Mouse (Mus musculus) neural tube, embryonic 15.5 days (tissue): Measurements from ENCODE around the gene Itprid1. TPM values are rescaled to one million over a fixed set of nuclear protein-coding genes. Genes with fewer than 3 reads are reported as not detected.

Source experiments
- ATAC-seq: fragments of 200-750 bp; cut with Nextera tagmentation; 2 replicates; pipeline ENCODE4 v1.8.0; 2017; ENCODE audit warnings: mild to moderate bottlenecking, moderate TSS enrichment, moderate library complexity; ENCODE audit not compliant: low FRiP score
- H3K27ac ChIP-seq: fragments of 300-500 bp; sonication (generic); replicated peaks from 2 replicates; pipeline ENCODE4 v1.5.1; 2015; ENCODE audit warnings: mild to moderate bottlenecking, inconsistent platforms
- H3K27me3 ChIP-seq: fragments of 300-500 bp; sonication (generic); replicated peaks from 2 replicates; pipeline ENCODE4 v1.6.1; 2015; ENCODE audit warnings: inconsistent platforms
- H3K36me3 ChIP-seq: fragments of 300-500 bp; sonication (generic); 2 replicates; pipeline ENCODE4 v1.6.1; 2015; ENCODE audit warnings: inconsistent platforms
- H3K4me1 ChIP-seq: fragments of 300-500 bp; sonication (generic); 2 replicates; pipeline ENCODE4 v1.6.1; 2015; ENCODE audit warnings: inconsistent platforms
- H3K4me2 ChIP-seq: fragments of 300-500 bp; sonication (generic); 2 replicates; pipeline ENCODE4 v1.6.1; 2015; ENCODE audit warnings: inconsistent platforms, mild to moderate bottlenecking, moderate library complexity
- H3K4me3 ChIP-seq: fragments of 300-500 bp; sonication (generic); replicated peaks from 2 replicates; pipeline ENCODE4 v1.5.1; 2015; ENCODE audit warnings: mild to moderate bottlenecking, inconsistent platforms
- H3K9ac ChIP-seq: fragments of 300-500 bp; sonication (generic); replicated peaks from 2 replicates; pipeline ENCODE4 v1.6.1; 2015; ENCODE audit warnings: mild to moderate bottlenecking, inconsistent platforms
- H3K9me3 ChIP-seq: fragments of 300-500 bp; sonication (generic); replicated peaks from 2 replicates; pipeline ENCODE4 v1.6.1; 2016; ENCODE audit warnings: inconsistent platforms
- WGBS: fragments of 180-500 bp; shearing (Covaris S2); methylation state at CpG from one replicate; pipeline ENCODE4 v1.1.7; 2015; ENCODE audit warnings: mixed read lengths; 5-methylcytosine and 5-hydroxymethylcytosine counted together
- polyA plus RNA-seq: library from polyadenylated mRNA; unstranded; fragments of >200 nt; fragmentation: Nextera tagmentation; extraction: Ambion mirVana; gene quantifications from 2 replicates; pipeline ENCODE4 v1.2.1, GENCODE M21; 2015

Gene Itprid1
- polyA plus RNA-seq, 1 experiment from 2014 or later, result 0.09 TPM

GRCm38 (mm10) chr6:55902329-55902605 lies 65.6 kb downstream of the Itprid1 start:
- H3K9ac ChIP-seq, result no peak overlapping the region
- H3K4me3 ChIP-seq, result no peak overlapping the region
- no peak overlapping the region for H3K27ac ChIP-seq
- WGBS, result 48% methylated on average over 1 of the region's 1 CpGs
- ATAC-seq, result no peak
- no peaks in the 10 kb centered on the region for H3K36me3 ChIP-seq
- H3K4me2 ChIP-seq, result no peak overlapping the region
- H3K9me3 ChIP-seq, result no peaks in the 10 kb centered on the region
- no peaks in the 10 kb centered on the region for H3K4me1 ChIP-seq
- no peaks in the 10 kb centered on the region for H3K27me3 ChIP-seq

GRCm38 (mm10) chr6:55919206-55919605 lies 82.5 kb downstream of the Itprid1 start:
- Histone ChIP-seq H3K36me3 (no peaks in the 10 kb centered on the region), H3K4me3 (no peak overlapping the region), H3K27me3 (no peaks in the 10 kb centered on the region), H3K9me3 (no peaks in the 10 kb centered on the region), H3K9ac (no peak overlapping the region), H3K4me1 (peaks cover 8% of the 10 kb centered on the region; the same call in 1 of the 2 replicates), H3K4me2 (no peak overlapping the region), H3K27ac (peak overlapping the region; percentile 58)
- WGBS, result 86% methylated on average over 5 of the region's 5 CpGs
- no peak for ATAC-seq

GRCm38 (mm10) chr6:55920282-55920720 lies 83.6 kb downstream of the Itprid1 start:
- 14% methylated on average over 3 of the region's 3 CpGs for WGBS
- H3K27ac ChIP-seq, result peak overlapping the region; percentile 81
- H3K9ac ChIP-seq, result no peak overlapping the region
- H3K4me2 ChIP-seq, result peak overlapping the region; percentile 33
- H3K9me3 ChIP-seq, result no peaks in the 10 kb centered on the region
- no peaks in the 10 kb centered on the region for H3K27me3 ChIP-seq
- H3K4me3 ChIP-seq, result no peak overlapping the region
- peaks cover 8% of the 10 kb centered on the region; the same call in 1 of the 2 replicates for H3K4me1 ChIP-seq
- peak; percentile 91 for ATAC-seq
- no peaks in the 10 kb centered on the region for H3K36me3 ChIP-seq

GRCm38 (mm10) chr6:55920866-55921630 lies 84.4 kb downstream of the Itprid1 start:
- Histone ChIP-seq H3K27me3 (no peaks in the 10 kb centered on the region), H3K9me3 (no peaks in the 10 kb centered on the region), H3K4me1 (peaks cover 8% of the 10 kb centered on the region; the same call in 1 of the 2 replicates), H3K9ac (no peak overlapping the region), H3K36me3 (no peaks in the 10 kb centered on the region), H3K4me3 (no peak overlapping the region), H3K27ac (peak overlapping the region; percentile 81), H3K4me2 (peak overlapping the region; percentile 33)
- ATAC-seq, result peak; percentile 83
- WGBS, result 37% methylated on average over 4 of the region's 4 CpGs

GRCm38 (mm10) chr6:55944709-55945108 lies 108.0 kb downstream of the Itprid1 start:
- no peaks in the 10 kb centered on the region for H3K27me3 ChIP-seq
- no peaks in the 10 kb centered on the region for H3K9me3 ChIP-seq
- H3K36me3 ChIP-seq, result no peaks in the 10 kb centered on the region
- H3K9ac ChIP-seq, result no peak overlapping the region
- no peak overlapping the region for H3K4me2 ChIP-seq
- H3K4me3 ChIP-seq, result no peak overlapping the region
- H3K27ac ChIP-seq, result no peak overlapping the region
- ATAC-seq, result no peak
- 95% methylated on average over 1 of the region's 1 CpGs for WGBS
- H3K4me1 ChIP-seq, result no peaks in the 10 kb centered on the region

GRCm38 (mm10) chr6:55950345-55951110 lies 113.8 kb downstream of the Itprid1 start:
- 78% methylated on average over 8 of the region's 8 CpGs for WGBS
- Histone ChIP-seq H3K4me3 (no peak overlapping the region), H3K9ac (no peak overlapping the region), H3K9me3 (no peaks in the 10 kb centered on the region), H3K27me3 (no peaks in the 10 kb centered on the region), H3K27ac (no peak overlapping the region), H3K4me1 (no peaks in the 10 kb centered on the region), H3K4me2 (no peak overlapping the region), H3K36me3 (no peaks in the 10 kb centered on the region)
- ATAC-seq, result peak; percentile 94

GRCm38 (mm10) chr6:55972998-55973397 lies 136.3 kb downstream of the Itprid1 start:
- ATAC-seq, result 0 out of 2 replicates have a peak, but pooled peaks have one; percentile 53
- Histone ChIP-seq H3K4me2 (no peak overlapping the region), H3K9ac (no peak overlapping the region), H3K4me1 (no peaks in the 10 kb centered on the region), H3K9me3 (no peaks in the 10 kb centered on the region), H3K27ac (no peak overlapping the region), H3K4me3 (no peak overlapping the region), H3K36me3 (no peaks in the 10 kb centered on the region), H3K27me3 (no peaks in the 10 kb centered on the region)

- Histone ChIP-seq H3K27me3 (no peaks in the 10 kb centered on the region), H3K27ac (no peak overlapping the region), H3K36me3 (no peaks in the 10 kb centered on the region), H3K4me3 (no peak overlapping the region), H3K9ac (no peak overlapping the region), H3K4me2 (no peak overlapping the region), H3K4me1 (no peaks in the 10 kb centered on the region), H3K9me3 (no peaks in the 10 kb centered on the region)
- WGBS, result 83% methylated on average over 2 of the region's 2 CpGs
- no peak for ATAC-seq
These were observed 143.1 kb downstream of the Itprid1 start for GRCm38 (mm10) chr6:55979766-55980165.

- ATAC-seq, result no peak
- 67% methylated on average over 4 of the region's 4 CpGs for WGBS
- Histone ChIP-seq H3K27ac (no peak overlapping the region), H3K27me3 (no peaks in the 10 kb centered on the region), H3K4me2 (no peak overlapping the region), H3K4me1 (no peaks in the 10 kb centered on the region), H3K36me3 (no peaks in the 10 kb centered on the region), H3K9me3 (no peaks in the 10 kb centered on the region), H3K4me3 (no peak overlapping the region), H3K9ac (no peak overlapping the region)
These were observed 172.0 kb downstream of the Itprid1 start for GRCm38 (mm10) chr6:56008711-56009110.

GRCm38 (mm10) chr6:56012384-56012783 lies 175.7 kb downstream of the Itprid1 start:
- no peak overlapping the region for H3K27ac ChIP-seq
- no peak overlapping the region for H3K4me3 ChIP-seq
- H3K4me1 ChIP-seq, result peaks cover 3% of the 10 kb centered on the region; the same call in 1 of the 2 replicates
- no peaks in the 10 kb centered on the region for H3K27me3 ChIP-seq
- no peak overlapping the region for H3K4me2 ChIP-seq
- H3K9ac ChIP-seq, result no peak overlapping the region
- H3K9me3 ChIP-seq, result no peaks in the 10 kb centered on the region
- ATAC-seq, result no peak
- 62% methylated on average over 5 of the region's 5 CpGs for WGBS
- H3K36me3 ChIP-seq, result no peaks in the 10 kb centered on the region

GRCm38 (mm10) chr6:56017291-56017994 lies 180.7 kb downstream of the Itprid1 start, which contains the start of gene Ppp1r17:
TSS of gene Ppp1r17 (plus strand) at chr6:56017497.
- H3K36me3 ChIP-seq, result no peaks in the 10 kb centered on the region
- H3K9me3 ChIP-seq, result no peaks in the 10 kb centered on the region
- H3K4me1 ChIP-seq, result peaks cover 8% of the 10 kb centered on the region; the same call in 1 of the 2 replicates
- peak; percentile 80; the same call in 1 of the 2 replicates for ATAC-seq
- H3K4me3 ChIP-seq, result no peak within 1 kb of the TSS
- H3K27ac ChIP-seq, result no peak within 1 kb of the TSS
- peak within 1 kb of the TSS; percentile 25 for H3K4me2 ChIP-seq
- 27% methylated on average over 16 of the region's 16 CpGs for WGBS
- no peak within 1 kb of the TSS for H3K9ac ChIP-seq
- no peaks in the 10 kb centered on the region for H3K27me3 ChIP-seq
